Mouse (Mus musculus) retina, postnatal 1 day (tissue): Measurements from ENCODE around the gene Fgfr2.

Source experiments
- DNase-seq: peaks from one replicate; pipeline ENCODE4 v3.0.0-alpha.2; 2012

The Fgfr2 gene

GRCm38 (mm10) chr7:130251936-130252523 is 2871.1 kb downstream of the Fgfr2 start:
- DNase-seq, result no peak

GRCm38 (mm10) chr7:130250994-130251393 is 2872.2 kb downstream of the Fgfr2 start:
- DNase-seq, result peak; percentile 42

- DNase-seq, result no peak
Measured at GRCm38 (mm10) chr7:130248403-130248802, 2874.7 kb downstream of the Fgfr2 start.

- DNase-seq, result no peak
Measured at GRCm38 (mm10) chr7:130247831-130248230, 2875.3 kb downstream of the Fgfr2 start.

- no peak for DNase-seq
Measured at GRCm38 (mm10) chr7:130246483-130246882, 2876.7 kb downstream of the Fgfr2 start.

- no peak for DNase-seq
Measured at GRCm38 (mm10) chr7:130244545-130244944, 2878.6 kb downstream of the Fgfr2 start.

- no peak for DNase-seq
Measured at GRCm38 (mm10) chr7:130243811-130244210, 2879.3 kb downstream of the Fgfr2 start.

GRCm38 (mm10) chr7:130240191-130240590 is 2883.0 kb downstream of the Fgfr2 start:
- DNase-seq, result no peak

- DNase-seq, result no peak
Measured at GRCm38 (mm10) chr7:130237244-130237643, 2885.9 kb downstream of the Fgfr2 start.

- DNase-seq, result no peak
Measured at GRCm38 (mm10) chr7:130233777-130234176, 2889.4 kb downstream of the Fgfr2 start.

GRCm38 (mm10) chr7:130230034-130230433 is 2893.1 kb downstream of the Fgfr2 start:
- DNase-seq, result no peak

GRCm38 (mm10) chr7:130225227-130225626 is 2897.9 kb downstream of the Fgfr2 start:
- no peak for DNase-seq

- no peak for DNase-seq
Measured at GRCm38 (mm10) chr7:130222633-130223354, 2900.4 kb downstream of the Fgfr2 start.

GRCm38 (mm10) chr7:130221661-130222387 is 2901.3 kb downstream of the Fgfr2 start:
- peak; percentile 76 for DNase-seq

- DNase-seq, result no peak
Measured at GRCm38 (mm10) chr7:130220627-130221026, 2902.5 kb downstream of the Fgfr2 start.

GRCm38 (mm10) chr7:130219844-130220243 is 2903.3 kb downstream of the Fgfr2 start:
- DNase-seq, result no peak

- no peak for DNase-seq
Measured at GRCm38 (mm10) chr7:130216272-130216671, 2906.9 kb downstream of the Fgfr2 start.

GRCm38 (mm10) chr7:130215348-130216252 is 2907.6 kb downstream of the Fgfr2 start:
- DNase-seq, result peak; percentile 45

GRCm38 (mm10) chr7:130213156-130213555 is 2910.0 kb downstream of the Fgfr2 start:
- DNase-seq, result no peak

GRCm38 (mm10) chr7:130211411-130211810 is 2911.7 kb downstream of the Fgfr2 start:
- no peak for DNase-seq

GRCm38 (mm10) chr7:130208601-130209000 is 2914.5 kb downstream of the Fgfr2 start:
- DNase-seq, result peak; percentile 56

- no peak for DNase-seq
Measured at GRCm38 (mm10) chr7:130206181-130206582, 2917.0 kb downstream of the Fgfr2 start.

- no peak for DNase-seq
Measured at GRCm38 (mm10) chr7:130205140-130205539, 2918.0 kb downstream of the Fgfr2 start.
